Mouse (Mus musculus) left cerebral cortex, adult 9 months (tissue): ENCODE measurements around the gene Bhlhb9.

Source experiments
- DNase-seq, 2 experiments: peaks; one replicate each; pipeline ENCODE4 v3.0.0; 2022; ENCODE audit warnings: low spot score in 2 of 2

Gene Bhlhb9

DNA sequence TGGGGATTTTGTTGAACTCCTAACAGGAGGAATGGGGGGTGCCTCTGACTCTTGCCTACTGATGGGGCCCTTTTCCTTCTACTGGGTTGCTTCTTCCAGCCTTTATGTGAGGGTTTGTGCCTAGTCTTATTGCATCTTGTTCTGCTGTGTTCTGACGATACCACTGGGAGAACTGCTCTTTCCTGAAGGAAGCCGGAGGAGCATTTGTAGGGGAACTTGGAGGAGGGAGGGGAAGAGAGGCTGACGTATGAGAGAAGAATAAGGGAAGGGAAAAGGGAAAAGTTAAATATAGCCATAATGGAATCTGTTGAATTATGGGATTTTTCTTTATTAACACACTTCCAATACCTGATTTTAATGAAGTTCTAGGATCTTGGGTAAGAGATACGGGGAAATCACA lies 119.2 kb downstream of the Bhlhb9 start:
- no peak for DNase-seq

DNA sequence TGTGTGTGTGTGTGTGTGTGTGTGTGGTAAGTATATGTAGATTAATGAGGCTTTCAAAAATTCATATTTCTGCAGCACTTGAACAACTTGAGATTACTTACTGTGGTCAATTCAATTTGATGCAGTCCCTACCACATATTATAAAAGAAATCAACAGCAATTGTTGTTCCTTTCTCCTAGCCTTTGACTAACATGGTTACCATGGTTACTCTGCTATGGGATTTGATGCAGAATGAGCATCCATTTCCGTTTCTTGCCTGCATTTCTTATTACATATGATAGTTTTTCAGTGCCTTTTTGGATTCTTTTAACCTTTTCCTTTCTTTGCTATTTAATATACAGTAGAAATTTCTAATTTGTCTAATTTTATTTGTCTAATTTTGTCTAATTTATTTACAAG lies 119.7 kb downstream of the Bhlhb9 start:
- DNase-seq = no peak

DNA sequence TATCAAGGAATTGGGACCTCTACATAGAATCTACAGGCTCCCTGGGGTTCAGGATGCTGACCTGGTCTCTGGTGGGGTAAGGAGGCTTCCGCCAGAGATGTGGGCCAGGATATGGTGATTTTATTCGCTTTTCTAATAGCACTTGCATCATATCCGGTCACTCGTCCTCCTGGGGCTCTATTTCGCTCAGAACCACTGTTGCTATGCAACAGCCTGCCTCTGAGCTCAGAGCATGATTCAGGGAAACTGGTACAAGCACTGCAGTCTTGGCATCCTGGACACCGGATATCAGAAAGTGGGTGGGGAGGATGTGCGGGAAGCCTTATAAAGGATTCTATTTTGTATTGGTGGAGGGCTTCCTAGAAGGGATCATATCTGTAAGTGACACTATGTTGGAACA lies 124.8 kb downstream of the Bhlhb9 start:
- peak; percentile 15 to 40 for DNase-seq

DNA sequence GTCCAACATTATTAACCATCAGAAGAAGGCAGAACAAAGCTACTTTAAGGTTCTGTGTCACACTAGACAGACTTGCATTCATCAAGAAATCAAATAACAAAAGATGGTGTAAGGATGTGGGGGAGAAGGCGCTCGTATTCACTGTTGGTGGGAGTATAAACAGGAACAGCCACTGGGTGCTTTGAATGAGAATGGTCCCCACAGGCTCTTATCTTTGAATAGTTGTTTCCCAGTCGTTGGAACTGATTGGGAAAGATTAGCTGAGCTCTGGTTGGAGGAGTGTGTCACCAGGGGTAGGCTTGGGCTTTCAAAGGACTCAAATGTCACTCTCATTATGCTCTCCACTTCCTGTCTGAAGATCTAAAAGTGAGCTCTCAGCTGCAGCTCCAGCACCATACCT lies 128.5 kb downstream of the Bhlhb9 start:
- DNase-seq = no peak

DNA sequence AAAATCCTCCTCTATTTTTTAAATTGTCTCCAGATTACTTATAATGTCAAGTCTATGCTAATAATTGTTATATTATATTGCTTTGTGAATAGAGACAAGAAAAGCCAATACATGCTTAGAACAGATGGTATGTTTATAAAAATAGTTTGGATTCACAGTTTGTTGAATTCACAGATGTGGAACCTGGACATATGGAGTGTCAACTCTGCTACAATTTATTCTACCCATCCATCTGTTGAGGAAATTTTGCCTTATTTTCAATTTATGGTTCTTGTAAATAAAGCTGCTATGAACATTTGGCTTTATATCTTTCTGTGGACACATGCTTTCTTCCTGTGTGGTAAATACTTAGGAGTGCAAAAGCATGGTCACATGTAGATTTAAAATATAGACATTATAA lies 131.2 kb downstream of the Bhlhb9 start:
- DNase-seq = no peak

DNA sequence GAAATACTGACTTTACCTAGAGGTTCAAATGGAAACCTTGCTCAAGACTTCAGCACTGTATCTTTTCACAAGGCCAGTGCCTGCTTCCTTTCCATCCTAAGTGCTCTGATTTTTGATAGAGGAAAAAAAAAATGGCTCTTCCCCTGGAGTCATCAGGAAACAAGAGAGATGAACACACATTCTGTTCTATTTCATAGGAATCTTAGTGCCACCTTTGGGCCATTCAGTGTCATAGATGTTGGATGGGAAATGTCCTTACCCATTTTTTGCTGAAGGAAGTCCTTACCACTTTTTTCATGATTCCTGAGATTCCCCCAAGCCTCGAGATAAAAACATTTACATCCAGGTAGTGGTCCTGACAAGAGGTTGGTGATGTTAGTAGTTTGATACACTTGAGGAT lies 139.1 kb downstream of the Bhlhb9 start:
- DNase-seq = no peak
